Mouse (Mus musculus) lung, postnatal 25 days (tissue): Measurements from ENCODE around the gene Ankrd33b.
A peak's percentile ranks its signal among the peaks of the same experiment; 100 is the strongest.

Experiments
- DNase-seq: peaks from one replicate; pipeline ENCODE4 v3.0.0; 2022; ENCODE audit warnings: low spot score

Gene Ankrd33b

GRCm38 (mm10) chr15:31337983-31338382 is 29.5 kb downstream of the Ankrd33b start:
- no peak for DNase-seq

GRCm38 (mm10) chr15:31337192-31337741 is 30.3 kb downstream of the Ankrd33b start:
- DNase-seq: no peak

- DNase-seq: peak; percentile 62
Observed at GRCm38 (mm10) chr15:31336685-31337084, 30.8 kb downstream of the Ankrd33b start.

GRCm38 (mm10) chr15:31334829-31335228 is 32.7 kb downstream of the Ankrd33b start:
- DNase-seq: no peak

GRCm38 (mm10) chr15:31332541-31333163 is 34.9 kb downstream of the Ankrd33b start:
- no peak for DNase-seq

GRCm38 (mm10) chr15:31331742-31332141 is 35.8 kb downstream of the Ankrd33b start:
- no peak for DNase-seq

GRCm38 (mm10) chr15:31328082-31328614 is 39.4 kb downstream of the Ankrd33b start:
- no peak for DNase-seq

- DNase-seq: no peak
Observed at GRCm38 (mm10) chr15:31325660-31326354, 41.7 kb downstream of the Ankrd33b start.

- DNase-seq: no peak
Observed at GRCm38 (mm10) chr15:31324551-31324950, 43.0 kb downstream of the Ankrd33b start.

- no peak for DNase-seq
Observed at GRCm38 (mm10) chr15:31323684-31324083, 43.8 kb downstream of the Ankrd33b start.

GRCm38 (mm10) chr15:31320598-31321377 is 46.7 kb downstream of the Ankrd33b start:
- no peak for DNase-seq

- DNase-seq: no peak
Observed at GRCm38 (mm10) chr15:31319046-31319445, 48.5 kb downstream of the Ankrd33b start.

GRCm38 (mm10) chr15:31318158-31318955 is 49.2 kb downstream of the Ankrd33b start:
- peak; percentile 21 for DNase-seq

GRCm38 (mm10) chr15:31317056-31317805 is 50.3 kb downstream of the Ankrd33b start:
- no peak for DNase-seq

- DNase-seq: peak; percentile 85
Observed at GRCm38 (mm10) chr15:31315630-31316231, 51.8 kb downstream of the Ankrd33b start.

GRCm38 (mm10) chr15:31312001-31312400 is 55.5 kb downstream of the Ankrd33b start:
- no peak for DNase-seq

- DNase-seq: no peak
Observed at GRCm38 (mm10) chr15:31309526-31309925, 58.0 kb downstream of the Ankrd33b start.

GRCm38 (mm10) chr15:31306726-31307125 is 60.8 kb downstream of the Ankrd33b start:
- DNase-seq: no peak

GRCm38 (mm10) chr15:31305181-31305580 is 62.3 kb downstream of the Ankrd33b start:
- DNase-seq: no peak

- no peak for DNase-seq
Observed at GRCm38 (mm10) chr15:31304302-31304701, 63.2 kb downstream of the Ankrd33b start.
